8 mouse cellular contexts compared by ENCODE assay signal in genomic region chr11:116306126-116306982, GRCm38 (mm10). TPM values are rescaled to one million over a fixed set of nuclear protein-coding genes. Genes with fewer than 3 reads are reported as not detected.
DNase-seq lines count a peak whose midpoint lies in the region; ATAC-seq lines count a peak whose summit lies in the region.

No protein-coding gene starts in this region.

- intact Hi-C loops in gastrocnemius, postnatal 14 days (cut with DNase I; ENCODE audit: low total_unique reads) = no loop called here
- intact Hi-C loops in left cerebral cortex, postnatal 10 days (cut with DNase I) = no loop called here

- peak; percentile 95 for ATAC-seq in inflammation-experienced regulatory T-cells, adult 6 months
- ATAC-seq in megakaryocyte-erythroid progenitor cell, adult 5-6 weeks (replicated peaks; ENCODE audit: low FRiP score, low TSS enrichment, poor library complexity, severe bottlenecking) = peak; percentile 78

- DNase-seq in adrenal gland, adult (ENCODE audit: inconsistent age in 2 of 2, low spot score in 1 of 2) = peak; percentile 94 to 98
- peak; percentile 96 for DNase-seq in embryo, embryonic 10.5 days (ENCODE audit: low spot score)
- DNase-seq in gastrocnemius, postnatal 14 days = peak; percentile 95
- peak; percentile 83 to 97 for DNase-seq in left cerebral cortex, postnatal 10 days (ENCODE audit: extremely low spot score in 1 of 2, low spot score in 2 of 2)
- DNase-seq in right cerebral cortex, postnatal 25 days = peak; percentile 90
- DNase-seq in urinary bladder, postnatal 4 days (ENCODE audit: low spot score in 2 of 2) = peak; percentile 91 to 97

RNA-seq across cellular contexts. Expression of gene Exoc7, which starts 0.7 kb away (rescaled TPM):
- 10 to 100 TPM; 61.9 to 62.3 TPM for total RNA-seq in gastrocnemius, postnatal 14 days (2021)
- 10 to 100 TPM; 70.3 to 96.0 (median 70.6) TPM for polyA plus RNA-seq in inflammation-experienced regulatory T-cells, adult 6 months (2017; shearing (Covaris generic))
- 10 to 100 TPM; 96.6 to 97.9 TPM for total RNA-seq in left cerebral cortex, postnatal 10 days (2021)
- 52.5 and 57.0 TPM in 2 replicates for total RNA-seq in megakaryocyte-erythroid progenitor cell, adult 5-6 weeks (2014; fragmentation: Nextera tagmentation)
- 17.3 and 25.5 TPM in 2 replicates for total RNA-seq in megakaryocyte-erythroid progenitor cell, adult 5-6 weeks (2017)

RNA-seq across cellular contexts. Expression of gene Galr2, which starts 25.6 kb away (rescaled TPM):
- total RNA-seq in gastrocnemius, postnatal 14 days (2021) = under 1 TPM; 0.38 to 0.41 TPM
- not detected for polyA plus RNA-seq in inflammation-experienced regulatory T-cells, adult 6 months (2017; shearing (Covaris generic))
- not detected for total RNA-seq in left cerebral cortex, postnatal 10 days (2021)
- not detected in 2 replicates for total RNA-seq in megakaryocyte-erythroid progenitor cell, adult 5-6 weeks (2014; fragmentation: Nextera tagmentation)
- not detected in 2 replicates for total RNA-seq in megakaryocyte-erythroid progenitor cell, adult 5-6 weeks (2017)

RNA-seq across cellular contexts. Expression of gene Foxj1, which starts 28.8 kb away (rescaled TPM):
- under 1 TPM; 0.22 to 0.27 TPM for total RNA-seq in gastrocnemius, postnatal 14 days (2021)
- not detected for polyA plus RNA-seq in inflammation-experienced regulatory T-cells, adult 6 months (2017; shearing (Covaris generic))
- total RNA-seq in left cerebral cortex, postnatal 10 days (2021) = 1 to 10 TPM; 2.7 to 3.9 TPM
- 0.26 TPM in 1 of 2 replicates, not detected in the other for total RNA-seq in megakaryocyte-erythroid progenitor cell, adult 5-6 weeks (2014; fragmentation: Nextera tagmentation)
- not detected in 2 replicates for total RNA-seq in megakaryocyte-erythroid progenitor cell, adult 5-6 weeks (2017)

RNA-seq across cellular contexts. Expression of gene Srp68, which starts 32.3 kb away (rescaled TPM):
- total RNA-seq in gastrocnemius, postnatal 14 days (2021) = 10 to 100 TPM; 68.5 to 69.5 TPM
- polyA plus RNA-seq in inflammation-experienced regulatory T-cells, adult 6 months (2017; shearing (Covaris generic)) = 10 to 100 TPM; 40.4 to 44.2 (median 42.3) TPM
- total RNA-seq in left cerebral cortex, postnatal 10 days (2021) = 10 to 100 TPM; 52.5 to 56.3 TPM
- total RNA-seq in megakaryocyte-erythroid progenitor cell, adult 5-6 weeks (2014; fragmentation: Nextera tagmentation) = 68.2 and 80.6 TPM in 2 replicates
- 43.9 and 64.9 TPM in 2 replicates for total RNA-seq in megakaryocyte-erythroid progenitor cell, adult 5-6 weeks (2017)

Comparison
In these comparisons a context has a peak if more than half of its experiments do, and no peak if none do; other contexts are left out.
1. Peak in every context shown above with its lines: DNase-seq and ATAC-seq.